Mouse (Mus musculus) hematopoietic multipotent progenitor cell, adult 10-12 weeks (in vitro differentiated cells): ENCODE measurements around the gene Ccnb1. TPM values are rescaled to one million over a fixed set of nuclear protein-coding genes. Genes with fewer than 3 reads are reported as not detected.

Experiments
- polyA plus RNA-seq: library from polyadenylated mRNA; stranded (reverse); fragments of >175 nt; gene quantifications from 2 replicates; pipeline ENCODE4 v1.2.3, GENCODE M21; 2012; ENCODE audit warnings: low replicate concordance

Ccnb1 gene
- polyA plus RNA-seq = 0.07 and 1.4 TPM in 2 replicates

GRCm38 (mm10) chr13:100786414-100786867 is at the start of gene Ccnb1:
Gene Ccnb1, minus strand, starts transcription at chr13:100786570.

GRCm38 (mm10) chr13:100832741-100833639 is 46.6 kb upstream of the Ccnb1 start, which contains the start of gene Slc30a5:
Gene Slc30a5, minus strand, starts transcription at chr13:100833427.

GRCm38 (mm10) chr13:100775252-100776055 is 10.9 kb downstream of the Ccnb1 start, which contains the start of gene Cenph:
Gene Cenph, minus strand, starts transcription at chr13:100775899.

GRCm38 (mm10) chr13:100744036-100744744 is 42.2 kb downstream of the Ccnb1 start, which contains the start of gene Mrps36:
Gene Mrps36, minus strand, starts transcription at chr13:100744659.

GRCm38 (mm10) chr13:100730861-100731176 is 55.6 kb downstream of the Ccnb1 start, which contains the start of gene Cdk7:
Gene Cdk7, minus strand, starts transcription at chr13:100730939.

Other genes starting within 250 kb of the Ccnb1 start
- gene Ocln, start 233.9 kb downstream of the Ccnb1 start, polyA plus RNA-seq = not detected in 2 replicates
- gene Marveld2, start 169.6 kb downstream of the Ccnb1 start, polyA plus RNA-seq = 1.1 and 1.3 TPM in 2 replicates
- gene Ak6, start 135.6 kb downstream of the Ccnb1 start, polyA plus RNA-seq = 8.0 and 12.1 TPM in 2 replicates
- gene Rad17, start 135.5 kb downstream of the Ccnb1 start, polyA plus RNA-seq = 10.4 and 14.8 TPM in 2 replicates
- gene Taf9, start 135.0 kb downstream of the Ccnb1 start, polyA plus RNA-seq = 1.7 and 6.5 TPM in 2 replicates
- gene Ccdc125, start 116.9 kb downstream of the Ccnb1 start, polyA plus RNA-seq = 3.4 and 4.8 TPM in 2 replicates
- 1.9 and 12.8 TPM in 2 replicates for gene Cdk7, start 55.6 kb downstream of the Ccnb1 start, polyA plus RNA-seq
- gene Mrps36, start 41.9 kb downstream of the Ccnb1 start, polyA plus RNA-seq = 26.3 and 55.7 TPM in 2 replicates
- 1.5 and 6.5 TPM in 2 replicates for gene Cenph, start 10.7 kb downstream of the Ccnb1 start, polyA plus RNA-seq
- 8.8 and 12.0 TPM in 2 replicates for gene Slc30a5, start 46.9 kb upstream of the Ccnb1 start, polyA plus RNA-seq